Mouse (Mus musculus) forebrain, embryonic 14.5 days (tissue): ENCODE results near the gene Crebrf. TPM values are rescaled to one million over a fixed set of nuclear protein-coding genes. Genes with fewer than 3 reads are reported as not detected.

Source experiments
- ATAC-seq: fragments of 200-750 bp; cut with Nextera tagmentation; 2 replicates; pipeline ENCODE4 v1.8.0; 2017; ENCODE audit warnings: mild to moderate bottlenecking, moderate library complexity
- DNase-seq: peaks from one replicate; pipeline ENCODE4 v3.0.0-alpha.2; 2015; ENCODE audit warnings: low spot score
- H3K27ac ChIP-seq: fragments of 300-500 bp; sonication (generic); 2 replicates; pipeline ENCODE4 v1.5.1; 2014; ENCODE audit warnings: low read depth, mild to moderate bottlenecking, control low read depth, low read length, moderate library complexity
- H3K27me3 ChIP-seq: fragments of 300-500 bp; sonication (generic); replicated peaks from 2 replicates; pipeline ENCODE4 v1.6.1; 2014; ENCODE audit warnings: low read length, control low read depth, mixed read lengths; ENCODE audit not compliant: control insufficient read depth, insufficient read depth
- H3K36me3 ChIP-seq: fragments of 300-500 bp; sonication (generic); 2 replicates; pipeline ENCODE4 v1.6.1; 2014; ENCODE audit warnings: low read length, control low read depth; ENCODE audit not compliant: control insufficient read depth, insufficient read depth
- H3K4me1 ChIP-seq: fragments of 300-500 bp; sonication (generic); 2 replicates; pipeline ENCODE4 v1.6.1; 2014; ENCODE audit warnings: antibody characterized with exemption, low read length, control low read depth; ENCODE audit not compliant: control insufficient read depth, insufficient read depth
- H3K4me2 ChIP-seq: fragments of 300-500 bp; sonication (generic); 2 replicates; pipeline ENCODE4 v1.6.1; 2014; ENCODE audit warnings: mild to moderate bottlenecking, control low read depth, low read length
- H3K4me3 ChIP-seq: fragments of 300-500 bp; sonication (generic); 2 replicates; pipeline ENCODE4 v1.5.1; 2014; ENCODE audit warnings: low read depth, low read length, control low read depth
- H3K9ac ChIP-seq: fragments of 300-500 bp; sonication (generic); 2 replicates; pipeline ENCODE4 v1.6.1; 2014; ENCODE audit warnings: mild to moderate bottlenecking, low read length, control low read depth, moderate library complexity
- H3K9me3 ChIP-seq: fragments of 300-500 bp; sonication (generic); replicated peaks from 2 replicates; pipeline ENCODE4 v1.6.1; 2016; ENCODE audit warnings: low read length, control low read depth, mixed read lengths; ENCODE audit not compliant: control insufficient read depth
- WGBS: fragments of 180-500 bp; shearing (Covaris S2); extraction: QIAGEN DNeasy Blood & Tissue Kit; methylation state at CpG from one replicate; pipeline ENCODE4 v1.1.7; 2014; 5-methylcytosine and 5-hydroxymethylcytosine counted together
- polyA plus RNA-seq: library from polyadenylated mRNA; unstranded; fragments of >200 nt; fragmentation: Nextera tagmentation; extraction: Ambion mirVana; gene quantifications from 2 replicates; pipeline ENCODE4 v1.2.1, GENCODE M21; 2014

Crebrf gene
- polyA plus RNA-seq, 1 experiment from 2014 or later: 10.0 TPM

DNA sequence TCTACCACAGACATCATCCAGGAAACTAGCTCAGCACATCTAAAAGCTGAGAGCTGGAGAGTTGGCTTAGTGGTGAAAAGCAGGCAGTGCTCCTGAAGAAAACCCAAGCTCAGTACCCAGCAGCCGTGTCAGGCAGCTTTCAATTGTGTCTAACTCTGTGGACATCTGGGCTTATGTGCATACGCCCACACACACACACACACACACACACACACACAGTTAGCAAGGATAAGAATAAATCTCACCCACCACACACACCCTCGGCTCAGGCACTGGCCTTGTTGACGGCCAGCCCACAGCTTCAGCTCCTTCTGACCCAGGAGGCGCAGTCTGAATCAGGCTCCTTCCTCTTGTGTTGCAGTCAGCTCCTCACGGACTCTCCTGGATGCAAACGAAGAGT is 76.1 kb downstream of the Crebrf start:
- Histone ChIP-seq H3K4me3 (no peak overlapping the region), H3K9ac (no peak overlapping the region), H3K27ac (no peak overlapping the region), H3K9me3 (no peaks in the 10 kb centered on the region), H3K36me3 (peaks cover 64% of the 10 kb centered on the region), H3K4me2 (no peak overlapping the region), H3K4me1 (no peaks in the 10 kb centered on the region), H3K27me3 (no peaks in the 10 kb centered on the region)
- DNase-seq: no peak
- 86% methylated on average over 7 of the region's 7 CpGs for WGBS
- no peak for ATAC-seq

DNA sequence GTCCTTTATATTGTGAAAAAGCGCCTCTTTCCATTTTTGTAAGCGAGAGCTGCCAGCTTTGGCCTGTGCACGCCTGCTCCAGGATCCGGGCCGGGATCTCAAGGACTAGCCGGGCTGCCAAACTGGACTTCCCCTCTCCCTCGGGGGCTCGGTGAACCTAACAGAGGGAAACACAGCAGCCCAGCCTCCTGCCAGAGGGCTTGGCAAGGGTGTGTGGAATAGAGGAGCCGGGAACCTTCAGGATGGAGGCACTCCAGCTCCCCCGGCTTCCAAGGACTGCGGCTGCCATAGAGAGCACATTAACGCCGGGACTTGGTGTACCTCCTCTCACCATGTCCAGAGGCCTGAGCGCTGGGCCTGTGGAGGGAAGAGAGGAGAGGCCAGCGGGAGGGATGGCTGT is 76.6 kb downstream of the Crebrf start:
- ATAC-seq: no peak
- H3K4me2 ChIP-seq: no peak overlapping the region
- H3K9ac ChIP-seq: no peak overlapping the region
- no peaks in the 10 kb centered on the region for H3K9me3 ChIP-seq
- no peak for DNase-seq
- no peak overlapping the region for H3K27ac ChIP-seq
- WGBS: 93% methylated on average over 15 of the region's 15 CpGs
- H3K36me3 ChIP-seq: peaks cover 59% of the 10 kb centered on the region
- H3K4me1 ChIP-seq: no peaks in the 10 kb centered on the region
- no peaks in the 10 kb centered on the region for H3K27me3 ChIP-seq
- no peak overlapping the region for H3K4me3 ChIP-seq

DNA sequence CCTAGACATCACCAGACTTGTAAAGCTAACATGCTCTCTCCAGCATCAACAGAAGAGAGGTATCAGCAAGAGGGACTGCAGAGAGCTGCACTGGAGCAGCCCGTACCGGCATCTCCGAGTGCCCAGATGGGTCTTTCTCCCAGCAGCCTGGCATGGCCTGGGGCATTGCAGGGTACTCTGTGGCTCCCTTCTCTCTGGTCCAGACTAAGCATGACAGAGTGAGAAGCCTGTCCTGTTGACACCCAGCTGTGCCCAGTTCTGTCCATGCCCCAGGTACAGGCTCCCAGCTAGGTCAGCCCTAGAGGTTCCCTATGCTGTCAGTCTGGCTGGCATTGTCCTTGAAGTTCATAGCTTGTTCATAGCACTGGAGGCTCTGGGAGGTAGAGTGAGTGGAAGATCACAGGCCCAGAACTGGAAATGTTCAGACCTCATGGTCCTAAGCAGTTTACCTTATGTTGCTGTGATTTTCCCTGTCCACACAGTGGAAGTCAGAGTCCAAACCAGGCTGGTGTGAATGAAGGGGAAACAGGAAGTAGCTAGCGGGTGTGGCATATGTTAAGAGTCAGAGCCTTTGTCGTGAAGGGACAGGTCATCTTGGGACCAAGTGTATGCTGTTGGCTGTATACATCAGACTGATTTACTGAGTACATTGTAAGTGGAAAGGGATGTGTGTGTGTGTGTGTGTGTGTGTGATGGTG is 77.8 kb downstream of the Crebrf start:
- Histone ChIP-seq H3K9me3 (no peaks in the 10 kb centered on the region), H3K4me1 (no peaks in the 10 kb centered on the region), H3K4me3 (no peak overlapping the region), H3K27ac (no peak overlapping the region), H3K36me3 (peaks cover 52% of the 10 kb centered on the region), H3K9ac (no peak overlapping the region), H3K27me3 (no peaks in the 10 kb centered on the region), H3K4me2 (no peak overlapping the region)
- DNase-seq: no peak
- WGBS: 90% methylated on average over 5 of the region's 5 CpGs
- no peak for ATAC-seq

DNA sequence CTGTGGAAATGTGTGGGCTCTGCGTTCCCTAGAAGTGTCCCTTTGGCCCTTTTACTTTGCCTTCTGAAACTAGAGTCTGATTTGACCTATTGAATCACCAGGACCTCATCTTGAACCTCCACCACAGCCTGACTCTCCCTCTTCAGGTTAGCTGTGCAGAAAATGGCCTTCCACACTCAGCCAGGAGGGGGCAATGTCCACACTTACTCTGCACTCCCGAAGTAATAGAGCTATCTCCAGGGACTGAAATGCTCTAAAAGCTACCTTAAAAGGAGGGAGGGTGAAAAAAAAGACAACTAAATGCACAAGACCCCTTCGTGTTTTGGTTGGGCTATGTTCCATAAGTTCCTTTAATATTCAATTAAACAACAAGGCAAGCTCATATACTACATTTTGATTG is 79.3 kb downstream of the Crebrf start:
- no peaks in the 10 kb centered on the region for H3K4me1 ChIP-seq
- H3K9ac ChIP-seq: no peak overlapping the region
- H3K4me2 ChIP-seq: no peak overlapping the region
- H3K4me3 ChIP-seq: no peak overlapping the region
- WGBS: 16% methylated on average over 3 of the region's 3 CpGs
- ATAC-seq (no peak), DNase-seq (peak; percentile 55)
- no peaks in the 10 kb centered on the region for H3K9me3 ChIP-seq
- H3K27me3 ChIP-seq: no peaks in the 10 kb centered on the region
- no peak overlapping the region for H3K27ac ChIP-seq
- H3K36me3 ChIP-seq: peaks cover 36% of the 10 kb centered on the region

DNA sequence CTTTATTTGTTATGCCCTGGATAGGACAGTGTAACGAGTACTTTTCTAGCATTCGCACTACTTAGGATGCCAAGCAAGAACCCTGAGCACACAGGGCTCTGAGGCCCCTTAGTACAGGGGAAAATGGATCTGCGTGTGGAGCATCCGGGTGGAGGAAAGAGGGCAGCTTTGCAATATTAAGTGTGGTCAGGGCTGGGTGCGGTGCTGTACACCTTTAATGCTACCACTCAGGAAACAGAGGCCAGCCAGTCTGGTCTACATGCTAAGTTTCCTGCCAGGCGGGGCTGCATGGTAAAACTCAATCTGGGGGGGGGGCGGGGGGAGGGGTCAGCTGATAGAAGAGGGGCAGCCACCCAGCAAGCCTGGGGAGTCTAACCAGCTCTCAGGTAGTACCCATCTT is 79.9 kb downstream of the Crebrf start:
- 80% methylated on average over 6 of the region's 7 CpGs for WGBS

DNA sequence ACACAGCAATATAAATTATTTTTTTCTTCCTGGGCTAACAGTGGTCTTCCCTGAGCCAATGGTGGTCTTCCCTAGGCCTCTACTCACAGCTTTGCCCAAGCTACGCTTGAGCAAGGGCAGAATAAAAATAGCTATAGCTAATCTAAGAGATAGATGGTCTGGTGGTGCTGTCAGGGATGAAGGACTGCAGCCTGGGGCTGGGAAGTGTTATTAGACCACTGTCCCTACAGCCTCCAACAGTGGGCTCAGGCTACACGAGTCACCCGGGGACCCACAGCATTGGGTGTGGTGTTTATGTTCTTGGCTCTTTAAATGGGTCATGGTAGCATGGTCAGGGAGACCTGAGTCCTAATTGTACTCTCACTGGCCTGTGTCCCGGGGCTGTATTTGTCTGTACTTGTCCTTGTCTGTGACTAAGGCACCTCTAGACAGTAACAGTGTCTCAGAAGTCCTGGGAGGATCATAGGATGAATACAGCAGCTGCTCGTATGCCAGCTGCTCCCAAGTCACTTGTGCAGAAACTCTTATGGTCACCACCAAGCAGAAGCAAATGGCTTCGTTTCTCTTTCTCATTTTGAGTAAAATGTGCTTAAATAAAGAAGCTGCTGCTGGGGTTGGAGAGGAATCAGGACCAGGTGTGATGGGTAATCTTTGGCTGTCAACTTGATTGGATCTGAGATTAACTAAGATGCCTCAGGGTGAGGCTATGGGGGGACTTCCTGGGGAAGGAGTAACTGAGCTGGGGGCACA is 82.1 kb downstream of the Crebrf start:
- H3K9me3 ChIP-seq: no peaks in the 10 kb centered on the region
- H3K36me3 ChIP-seq: peaks cover 8% of the 10 kb centered on the region
- no peak for DNase-seq
- H3K27ac ChIP-seq: no peak overlapping the region
- H3K4me1 ChIP-seq: no peaks in the 10 kb centered on the region
- H3K4me2 ChIP-seq: no peak overlapping the region
- no peak overlapping the region for H3K4me3 ChIP-seq
- no peak overlapping the region for H3K9ac ChIP-seq
- WGBS: 75% methylated on average over 6 of the region's 6 CpGs
- ATAC-seq: no peak
- H3K27me3 ChIP-seq: no peaks in the 10 kb centered on the region

More for the DNA sequence above, 79.9 kb downstream of the Crebrf start:
- Histone ChIP-seq H3K4me1 (no peaks in the 10 kb centered on the region), H3K27ac (no peak overlapping the region), H3K36me3 (peaks cover 30% of the 10 kb centered on the region), H3K9ac (no peak overlapping the region), H3K4me3 (no peak overlapping the region), H3K9me3 (no peaks in the 10 kb centered on the region), H3K4me2 (no peak overlapping the region), H3K27me3 (no peaks in the 10 kb centered on the region)
- ATAC-seq: no peak
- DNase-seq: no peak

DNA sequence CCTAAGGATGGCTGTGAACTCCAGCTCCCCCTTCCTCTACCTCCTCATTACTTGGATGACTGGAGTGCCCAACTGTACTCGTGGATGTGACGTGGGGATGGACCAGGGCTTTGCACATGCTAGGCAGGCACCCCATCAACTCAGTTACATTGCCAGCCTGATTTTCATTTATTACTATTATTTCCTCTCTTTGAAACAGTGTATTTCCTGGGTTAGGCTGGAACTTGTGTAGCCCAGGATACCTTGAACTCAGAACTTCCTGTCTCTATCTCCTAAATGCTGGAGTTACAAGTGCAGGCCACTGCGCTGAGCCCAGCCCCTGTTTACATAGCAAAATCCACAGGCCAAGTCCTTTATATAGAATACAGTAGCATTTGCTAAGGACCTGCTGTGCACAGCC is 87.4 kb downstream of the Crebrf start:
- H3K36me3 ChIP-seq: no peaks in the 10 kb centered on the region
- WGBS: 80% methylated on average over 3 of the region's 3 CpGs
- ATAC-seq: no peak

DNA sequence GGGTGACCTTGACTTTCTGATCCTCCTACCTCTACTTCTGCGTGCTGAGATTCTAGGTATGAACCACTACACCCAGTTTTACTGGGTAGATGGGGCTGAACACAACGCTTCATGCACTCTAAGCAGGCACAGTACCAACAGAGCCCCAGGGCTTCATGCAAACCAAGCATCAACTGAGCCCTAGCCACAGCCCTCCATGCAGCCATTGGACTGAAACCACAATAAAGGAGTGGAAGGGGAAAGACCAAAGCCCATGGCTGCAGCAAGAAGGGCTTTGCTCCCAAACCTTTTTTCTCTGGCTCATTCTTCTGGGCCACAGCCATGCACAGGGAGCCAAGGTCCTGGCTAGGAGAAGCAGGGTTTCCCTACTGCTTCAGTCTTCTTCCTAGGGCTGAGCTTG is 97.2 kb downstream of the Crebrf start:
- Histone ChIP-seq H3K4me1 (no peaks in the 10 kb centered on the region), H3K4me3 (no peak overlapping the region), H3K9ac (no peak overlapping the region), H3K27me3 (no peaks in the 10 kb centered on the region), H3K36me3 (no peaks in the 10 kb centered on the region), H3K27ac (no peak overlapping the region), H3K9me3 (no peaks in the 10 kb centered on the region), H3K4me2 (no peak overlapping the region)
- DNase-seq (no peak), ATAC-seq (no peak)
- WGBS: 72% methylated on average over 2 of the region's 2 CpGs

More for the DNA sequence above, 87.4 kb downstream of the Crebrf start:
- DNase-seq: no peak
- Histone ChIP-seq H3K4me3 (no peak overlapping the region), H3K9ac (no peak overlapping the region), H3K27me3 (no peaks in the 10 kb centered on the region), H3K27ac (no peak overlapping the region), H3K4me2 (no peak overlapping the region), H3K4me1 (no peaks in the 10 kb centered on the region), H3K9me3 (no peaks in the 10 kb centered on the region)

DNA sequence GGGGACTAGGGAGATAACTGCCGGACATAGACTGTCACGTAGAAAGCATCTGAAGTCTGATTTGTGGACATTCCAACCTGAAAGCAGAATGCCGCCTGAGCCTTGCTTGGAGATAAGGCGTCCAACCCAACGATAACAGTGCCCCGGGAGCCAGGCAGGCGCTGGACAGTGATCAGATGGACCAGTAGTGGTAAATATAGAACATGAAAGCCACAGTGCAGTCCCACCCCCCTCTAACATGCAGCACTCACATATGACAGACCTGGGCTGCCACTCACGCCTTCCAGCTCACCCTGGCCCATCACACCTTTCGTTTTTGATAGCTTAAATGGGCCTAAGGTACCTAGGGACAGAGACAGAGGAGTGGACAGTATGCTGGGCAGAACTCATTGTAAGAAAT is 98.0 kb downstream of the Crebrf start:
- H3K27me3 ChIP-seq: no peaks in the 10 kb centered on the region
- DNase-seq (no peak), ATAC-seq (no peak)
- 87% methylated on average over 9 of the region's 9 CpGs for WGBS
- H3K9me3 ChIP-seq: no peaks in the 10 kb centered on the region
- no peak overlapping the region for H3K4me2 ChIP-seq
- no peak overlapping the region for H3K4me3 ChIP-seq
- H3K4me1 ChIP-seq: no peaks in the 10 kb centered on the region
- H3K27ac ChIP-seq: no peak overlapping the region
- H3K9ac ChIP-seq: no peak overlapping the region
- no peaks in the 10 kb centered on the region for H3K36me3 ChIP-seq
